Mouse (Mus musculus): ENCODE results near the gene Gm45062. TPM values are rescaled to one million over a fixed set of nuclear protein-coding genes. Genes with fewer than 3 reads are reported as not detected.

Gene Gm45062
- polyA plus RNA-seq, 1 experiment = 1.7 TPM

DNA sequence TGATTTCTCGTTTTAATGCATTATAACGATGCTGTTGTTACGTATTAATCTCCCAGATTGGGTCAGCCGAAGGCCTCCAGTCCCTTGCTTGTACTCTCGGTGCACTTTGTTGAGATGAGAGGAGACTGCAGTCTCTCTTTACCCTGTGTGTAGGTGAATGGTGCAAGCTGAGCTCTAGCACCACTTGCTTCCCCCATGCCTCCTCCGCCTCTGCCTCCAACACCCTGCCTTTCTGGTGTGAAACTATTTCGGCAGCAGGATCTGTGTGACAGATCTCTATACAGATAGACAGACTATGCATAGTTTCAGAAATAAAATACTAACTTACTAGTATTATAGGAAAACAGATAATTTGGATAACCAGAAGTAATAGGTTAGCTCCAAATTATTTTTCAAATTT is 101.6 kb downstream of the Gm45062 start:
- 93% methylated on average over 7 of the region's 7 CpGs for WGBS
- no peak for DNase-seq (ENCODE audit: low read depth, low spot score)

GRCm38 (mm10) chr6:8364033-8364756 is 104.9 kb downstream of the Gm45062 start:
- no peak for DNase-seq (ENCODE audit: low read depth, low spot score)

DNA sequence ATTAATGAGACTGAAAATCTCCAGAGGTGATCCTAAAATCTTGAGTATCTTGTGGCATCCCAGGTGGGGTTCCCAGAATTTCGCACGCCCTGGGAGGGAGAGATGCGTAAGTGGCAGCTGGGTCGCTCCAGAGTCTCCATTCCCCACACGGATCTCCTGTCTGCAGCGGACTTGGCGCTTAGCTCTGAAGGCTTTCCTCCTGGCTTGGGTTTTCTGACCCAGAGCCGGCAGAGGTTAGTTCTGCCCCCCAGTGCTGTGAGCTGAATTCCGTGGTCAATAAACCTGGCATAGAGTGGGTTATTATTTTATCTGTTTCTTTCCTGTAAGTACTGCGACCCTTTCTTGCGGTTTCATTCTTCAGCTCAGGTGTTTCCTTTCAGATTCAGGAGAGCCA is 105.5 kb downstream of the Gm45062 start:
- no peak for DNase-seq (ENCODE audit: low read depth, low spot score)
- 94% methylated on average over 11 of the region's 11 CpGs for WGBS

More at GRCm38 (mm10) chr6:8364033-8364756, 104.9 kb downstream of the Gm45062 start:
- 90% methylated on average over 12 of the region's 12 CpGs for WGBS

- WGBS = 96% methylated on average over 4 of the region's 4 CpGs
- no peak for DNase-seq (ENCODE audit: low read depth, low spot score)
Observed at GRCm38 (mm10) chr6:8367675-8368074, 108.4 kb downstream of the Gm45062 start.

GRCm38 (mm10) chr6:8368198-8368864 is 109.1 kb downstream of the Gm45062 start:
- DNase-seq (ENCODE audit: low read depth, low spot score) = no peak
- WGBS = 76% methylated on average over 2 of the region's 2 CpGs

- no peak for DNase-seq (ENCODE audit: low read depth, low spot score)
- WGBS = 58% methylated on average over 3 of the region's 3 CpGs
Observed at GRCm38 (mm10) chr6:8370624-8371023, 111.4 kb downstream of the Gm45062 start.

- 77% methylated on average over 2 of the region's 2 CpGs for WGBS
- no peak for DNase-seq (ENCODE audit: low read depth, low spot score)
Observed at GRCm38 (mm10) chr6:8373051-8373450, 113.8 kb downstream of the Gm45062 start.

DNA sequence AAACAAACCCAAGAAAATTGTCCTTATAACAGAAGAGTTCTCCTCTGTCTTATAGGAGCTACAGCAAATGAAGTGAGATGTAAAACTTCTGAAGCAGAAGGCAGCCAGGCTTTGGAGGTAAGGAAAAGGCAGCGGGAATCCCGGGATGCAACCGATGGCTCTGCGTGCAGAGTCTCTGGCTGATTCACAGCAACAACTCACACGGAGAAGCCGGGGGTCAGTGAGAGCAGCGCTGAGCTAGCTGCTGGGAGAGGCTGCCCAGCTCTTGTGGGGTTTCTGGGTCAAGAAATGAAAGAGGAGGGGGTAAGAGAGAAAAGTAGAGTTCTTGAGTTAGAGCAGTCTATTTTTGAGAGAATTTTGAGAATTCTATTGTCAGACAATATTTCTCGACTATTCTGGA is 114.6 kb downstream of the Gm45062 start:
- WGBS = 80% methylated on average over 8 of the region's 8 CpGs
- no peak for DNase-seq (ENCODE audit: low read depth, low spot score)

DNA sequence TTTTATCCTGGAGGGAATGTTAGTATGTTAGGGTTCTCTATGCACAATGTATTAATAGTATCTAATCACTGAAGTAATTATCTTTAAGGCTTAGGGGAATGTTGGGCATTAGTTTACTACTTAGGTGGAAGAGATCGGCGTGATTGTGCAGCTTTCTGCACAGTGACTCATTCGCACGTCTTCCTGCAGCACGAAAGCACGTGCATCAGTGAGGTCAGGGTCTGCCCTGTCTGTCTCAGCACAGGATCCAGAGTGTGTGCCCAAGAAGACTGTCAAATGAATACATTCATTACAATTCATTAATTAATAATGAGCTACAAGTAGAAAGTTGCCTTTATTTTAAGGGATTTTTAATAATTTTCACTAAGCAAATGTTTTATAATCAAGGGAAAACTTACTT is 115.0 kb downstream of the Gm45062 start:
- 93% methylated on average over 6 of the region's 6 CpGs for WGBS
- DNase-seq (ENCODE audit: low read depth, low spot score) = no peak

GRCm38 (mm10) chr6:8374712-8375111 is 115.5 kb downstream of the Gm45062 start:
- WGBS = 95% methylated on average over 4 of the region's 4 CpGs
- no peak for DNase-seq (ENCODE audit: low read depth, low spot score)

GRCm38 (mm10) chr6:8376351-8376750 is 117.1 kb downstream of the Gm45062 start:
- DNase-seq (ENCODE audit: low read depth, low spot score) = no peak
- 95% methylated on average over 5 of the region's 5 CpGs for WGBS

- WGBS = 94% methylated on average over 8 of the region's 8 CpGs
- no peak for DNase-seq (ENCODE audit: low read depth, low spot score)
Observed at GRCm38 (mm10) chr6:8377667-8378066, 118.4 kb downstream of the Gm45062 start.

- 95% methylated on average over 2 of the region's 2 CpGs for WGBS
- DNase-seq (ENCODE audit: low read depth, low spot score) = no peak
Observed at GRCm38 (mm10) chr6:8389307-8389706, 130.1 kb downstream of the Gm45062 start.

GRCm38 (mm10) chr6:8390296-8390695 is 131.0 kb downstream of the Gm45062 start:
- no peak for DNase-seq (ENCODE audit: low read depth, low spot score)
- 86% methylated on average over 6 of the region's 6 CpGs for WGBS

DNA sequence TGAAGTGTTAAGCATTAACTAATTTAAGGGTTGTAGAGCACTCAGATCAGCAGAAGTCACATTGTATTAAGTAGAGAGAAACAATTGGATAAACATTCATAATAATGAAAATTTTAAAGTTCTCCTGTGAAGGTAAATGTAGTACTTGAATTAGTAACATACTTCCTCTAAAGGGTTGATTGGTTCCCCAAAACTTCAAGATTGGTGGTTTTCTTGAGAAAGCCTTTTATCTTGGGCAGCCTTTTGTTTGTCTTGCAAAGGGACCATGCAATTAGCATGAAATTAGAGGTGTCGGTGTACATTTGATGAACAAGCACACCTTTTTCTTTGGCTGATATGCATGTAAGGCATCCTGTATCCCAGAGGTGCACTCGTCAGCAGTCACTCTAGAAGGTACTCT is 131.7 kb downstream of the Gm45062 start:
- DNase-seq (ENCODE audit: low read depth, low spot score) = no peak
- WGBS = 91% methylated on average over 2 of the region's 2 CpGs

DNA sequence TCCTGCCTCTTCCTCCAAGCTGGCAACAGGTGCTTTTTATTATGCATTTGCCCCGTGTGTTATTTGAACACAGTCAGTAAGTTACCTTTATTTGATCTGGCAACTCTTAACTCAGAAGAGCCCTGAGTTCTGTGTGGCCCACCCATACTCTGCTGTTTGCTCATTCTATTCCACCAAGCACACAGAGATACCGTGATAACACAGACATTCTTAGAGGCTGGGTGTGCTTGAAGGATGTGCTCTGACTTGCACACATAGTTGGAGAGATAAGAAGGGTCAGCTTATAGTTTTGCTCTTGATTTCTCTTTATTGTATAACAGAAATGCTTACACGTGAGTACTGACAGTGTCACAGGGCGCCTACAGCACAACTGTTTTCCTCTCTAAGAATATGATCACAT is 133.8 kb downstream of the Gm45062 start:
- no peak for DNase-seq (ENCODE audit: low read depth, low spot score)
- 44% methylated on average over 4 of the region's 4 CpGs for WGBS

- DNase-seq (ENCODE audit: low read depth, low spot score) = no peak
Observed at GRCm38 (mm10) chr6:8394044-8394443, 134.8 kb downstream of the Gm45062 start.

DNA sequence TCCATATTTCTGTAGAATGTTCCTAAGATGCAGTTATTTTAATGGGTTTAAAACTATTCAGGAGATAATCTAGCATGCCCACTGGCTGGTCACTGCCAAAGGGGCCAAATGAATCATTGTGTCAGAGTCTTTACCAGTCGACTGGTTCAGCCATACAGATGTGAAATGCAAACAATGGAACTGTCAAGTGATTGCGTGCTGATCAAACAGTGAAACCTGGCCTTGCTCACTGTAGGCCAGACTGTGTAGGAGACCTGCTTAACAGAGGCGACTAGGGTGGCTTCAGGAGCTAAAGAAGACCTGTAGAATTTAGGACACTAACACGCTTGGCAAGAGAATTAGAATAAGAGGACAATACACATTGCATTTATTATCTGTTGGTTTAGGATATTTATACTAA is 135.8 kb downstream of the Gm45062 start:
- WGBS = 54% methylated on average over 4 of the region's 4 CpGs
- no peak for DNase-seq (ENCODE audit: low read depth, low spot score)

DNA sequence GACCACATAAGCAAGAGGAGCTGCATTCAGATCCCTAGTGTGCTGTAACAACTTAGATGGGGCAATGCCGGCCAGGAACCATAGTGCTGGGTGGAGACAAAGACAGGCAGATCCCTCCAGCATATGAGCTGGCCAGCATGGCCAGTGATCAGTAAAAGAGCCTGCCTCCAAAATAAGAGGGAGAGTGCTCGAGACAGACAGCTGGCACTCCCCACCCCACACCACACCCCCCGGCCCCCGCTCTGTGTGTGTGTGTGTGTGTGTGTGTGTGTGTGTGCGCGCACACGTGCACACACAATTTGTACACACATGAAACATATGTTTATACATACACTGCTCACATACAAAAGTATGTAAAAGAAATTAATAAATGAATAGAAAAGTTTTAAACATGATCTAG is 138.0 kb downstream of the Gm45062 start:
- DNase-seq (ENCODE audit: low read depth, low spot score) = no peak
- 86% methylated on average over 7 of the region's 7 CpGs for WGBS

GRCm38 (mm10) chr6:8399710-8400109 is 140.5 kb downstream of the Gm45062 start:
- DNase-seq (ENCODE audit: low read depth, low spot score) = no peak
- 95% methylated on average over 1 of the region's 1 CpGs for whole genome bisulfite sequencing

GRCm38 (mm10) chr6:8403127-8403526 is 143.9 kb downstream of the Gm45062 start:
- DNase-seq (ENCODE audit: low read depth, low spot score) = no peak
- 94% methylated on average over 5 of the region's 5 CpGs for WGBS

Data from large intestine, adult 2 months (tissue).